In genomic region chr6:50312647-50313046, GRCm38 (mm10) we compare ENCODE assay signal across 8 mouse cellular contexts. TPM values are rescaled to one million over a fixed set of nuclear protein-coding genes. Genes with fewer than 3 reads are reported as not detected.
A peak's percentile ranks its signal among the peaks of the same experiment; 100 is the strongest.
DNase-seq lines count a peak whose midpoint lies in the region; ATAC-seq and TF ChIP-seq lines count a peak whose summit lies in the region.

No protein-coding gene starts in this region.

- peak; percentile 72 for DNase-seq in MN1 (ENCODE audit: low spot score)
- peak; percentile 78 to 86 for DNase-seq in cerebellum, adult 2 months
- peak; percentile 77 for DNase-seq in forelimb bud, embryonic 11.5 days (ENCODE audit: low read depth, low spot score)
- peak; percentile 83 for DNase-seq in hindbrain, embryonic 11.5 days (ENCODE audit: low spot score)
- peak; percentile 46 for DNase-seq in layer of hippocampus, adult 9-10 months (ENCODE audit: low spot score)
- DNase-seq in lung, postnatal 14 days, result peak; percentile 84
- DNase-seq in retina, postnatal 1 day, result peak; percentile 77
- DNase-seq in thymus, postnatal 36 days, result peak; percentile 82 to 83

- H3K4me3 ChIP-seq in cerebellum, adult 2 months (replicated peaks; ENCODE audit: insufficient read depth, low read depth, low read length), result no peak overlapping the region
- no peak overlapping the region for H3K4me3 ChIP-seq in hindbrain, embryonic 11.5 days (ENCODE audit: low read depth, low read length)

- H3K36me3 ChIP-seq in hindbrain, embryonic 11.5 days (ENCODE audit: control insufficient read depth, insufficient read depth, low read length), result no peaks in the 10 kb centered on the region

- ATAC-seq in hindbrain, embryonic 11.5 days (ENCODE audit: low FRiP score), result peak; percentile 57; the same call in 1 of the 2 replicates

- H3K4me1 ChIP-seq in cerebellum, adult 2 months (ENCODE audit: control insufficient read depth, insufficient read depth, low read length), result no peaks in the 10 kb centered on the region
- H3K4me1 ChIP-seq in hindbrain, embryonic 11.5 days (replicated peaks; ENCODE audit: control insufficient read depth, insufficient read depth, low read length), result no peaks in the 10 kb centered on the region

- no peak overlapping the region for H3K27ac ChIP-seq in cerebellum, adult 2 months (ENCODE audit: insufficient read depth, low read length)
- H3K27ac ChIP-seq in hindbrain, embryonic 11.5 days (ENCODE audit: low read depth, low read length), result no peak overlapping the region

- TF ChIP-seq POLR2A in cerebellum, adult 2 months (IDR thresholded peaks at IDR 0.05; ENCODE audit: borderline replicate concordance, insufficient read depth, low read length), result no peak

- H3K9me3 ChIP-seq in hindbrain, embryonic 11.5 days (ENCODE audit: control insufficient read depth, low read length), result no peaks in the 10 kb centered on the region

- no peak overlapping the region for H3K9ac ChIP-seq in hindbrain, embryonic 11.5 days (ENCODE audit: low read depth, low read length)

- no peak overlapping the region for H3K4me2 ChIP-seq in hindbrain, embryonic 11.5 days (replicated peaks; ENCODE audit: low read depth, low read length)

- no peaks in the 10 kb centered on the region for H3K27me3 ChIP-seq in cerebellum, adult 2 months (ENCODE audit: control insufficient read depth, insufficient read depth, low read length)
- no peaks in the 10 kb centered on the region for H3K27me3 ChIP-seq in hindbrain, embryonic 11.5 days (ENCODE audit: control insufficient read depth, insufficient read depth, low read length)

- 45% methylated on average over 4 of the region's 4 CpGs for WGBS in cerebellum, adult 2 months
- 53% methylated on average over 4 of the region's 4 CpGs for WGBS in hindbrain, embryonic 11.5 days

- TF ChIP-seq CTCF in cerebellum, adult 2 months (IDR thresholded peaks at IDR 0.05; ENCODE audit: borderline replicate concordance, insufficient read depth, low read depth, low read length), result peak; percentile 96

RNA-seq across cellular contexts. Expression of gene Gsdme, which starts 49.0 kb away (rescaled TPM):
- polyA plus RNA-seq in cerebellum, adult 2 months (2012; rRNA removed), result 16.1 and 17.0 TPM in 2 replicates
- polyA plus RNA-seq in hindbrain, embryonic 11.5 days (2014; fragmentation: Nextera tagmentation; extraction: Ambion mirVana), result 55.0 TPM in 2 replicates
